Mouse (Mus musculus): Measurements from ENCODE around the gene Ppp1r35. TPM values are rescaled to one million over a fixed set of nuclear protein-coding genes. Genes with fewer than 3 reads are reported as not detected.
"Not testable (repeated sequence)": the region's sequence is repeated elsewhere in the genome, so short reads cannot be mapped to it uniquely, and the experiment has no call there.

Ppp1r35 gene
- polyA plus RNA-seq, 1 experiment from 2014 or later = 59.7 TPM

DNA sequence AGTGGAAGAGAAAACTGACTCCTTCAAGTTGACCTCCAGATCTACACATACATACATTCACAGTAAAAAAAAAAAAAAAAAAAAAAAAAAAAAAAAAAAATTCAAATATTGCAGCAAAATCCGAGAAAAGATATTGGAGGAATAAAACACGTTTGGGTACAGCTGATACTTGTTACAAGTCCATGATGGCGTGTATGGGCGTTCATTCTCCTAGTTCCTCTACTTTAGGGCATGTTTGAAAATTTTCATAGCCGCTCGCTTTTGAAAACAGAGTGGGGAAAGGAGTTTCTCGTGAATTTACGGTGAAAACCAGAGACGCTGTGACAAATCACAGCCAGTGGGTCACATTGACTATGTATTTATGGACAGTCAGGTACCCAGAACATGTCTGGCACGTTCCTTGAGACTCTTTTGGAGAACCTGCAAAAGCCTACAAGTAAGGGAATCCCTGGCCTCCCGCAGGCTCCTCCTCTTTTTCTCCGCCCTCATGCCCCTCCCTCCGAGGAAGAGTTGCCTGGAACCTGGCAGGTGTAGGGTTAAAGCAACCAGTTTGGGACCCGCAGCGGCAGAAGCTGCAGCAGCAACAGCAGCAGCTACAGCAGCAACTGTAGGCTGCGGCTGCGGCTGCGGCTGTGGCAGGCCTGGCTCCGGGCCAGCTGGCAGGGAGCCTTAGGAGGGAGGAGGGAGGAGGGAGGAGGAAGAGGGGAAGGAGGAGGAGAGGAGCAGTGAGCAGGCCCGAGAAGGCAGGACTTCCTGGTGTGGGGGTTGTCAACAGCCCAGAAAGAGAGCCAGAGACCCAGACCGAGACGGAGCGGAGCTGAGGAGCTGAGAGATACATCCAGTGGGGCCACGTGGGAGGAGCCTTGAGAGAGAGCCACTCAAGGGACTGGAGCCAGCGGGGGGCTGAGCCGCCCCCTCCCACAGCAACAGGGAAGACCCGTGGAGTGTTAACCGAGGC, 33.2 kb upstream of the Ppp1r35 start, which contains the start of gene Tsc22d4:
Gene Tsc22d4, plus strand, starts transcription at position 517 of the 958 bp plus-strand sequence.
- Histone ChIP-seq H3K27ac (peak within 1 kb of the TSS; percentile 96), H3K4me3 (peak within 1 kb of the TSS; percentile 69), H3K4me1 (peaks cover 41% of the 10 kb centered on the region), H3K9me3 (replicated peaks) (no peaks in the 10 kb centered on the region), H3K4me2 (replicated peaks) (peak within 1 kb of the TSS; percentile 97), H3K9ac (peak within 1 kb of the TSS; percentile 87), H3K36me3 (no peaks in the 10 kb centered on the region), H3K27me3 (no peaks in the 10 kb centered on the region)
- ATAC-seq (ENCODE audit: low FRiP score) = peak; percentile 84
- 5% methylated on average over 28 of the region's 28 CpGs for WGBS

GRCm38 (mm10) chr5:137746282-137746850, 32.3 kb upstream of the Ppp1r35 start:
- Histone ChIP-seq H3K4me1 (peaks cover 40% of the 10 kb centered on the region), H3K9me3 (replicated peaks) (no peaks in the 10 kb centered on the region), H3K4me3 (peak overlapping the region; percentile 69), H3K36me3 (peaks cover 8% of the 10 kb centered on the region), H3K9ac (peak overlapping the region; percentile 87), H3K4me2 (replicated peaks) (peak overlapping the region; percentile 97), H3K27me3 (no peaks in the 10 kb centered on the region), H3K27ac (peak overlapping the region; percentile 96)
- 0% methylated on average over 18 of the region's 20 CpGs for WGBS
- ATAC-seq (ENCODE audit: low FRiP score) = peak; percentile 26

- peak overlapping the region; percentile 87 for H3K9ac ChIP-seq
- H3K4me2 ChIP-seq (replicated peaks) = peak overlapping the region; percentile 97
- peak overlapping the region; percentile 69 for H3K4me3 ChIP-seq
- peak overlapping the region; percentile 96 for H3K27ac ChIP-seq
- peaks cover 34% of the 10 kb centered on the region for H3K4me1 ChIP-seq
- WGBS = 1% methylated on average over 16 of the region's 16 CpGs
- no peak for ATAC-seq (ENCODE audit: low FRiP score)
- no peaks in the 10 kb centered on the region for H3K9me3 ChIP-seq (replicated peaks)
- H3K36me3 ChIP-seq = peaks cover 13% of the 10 kb centered on the region
- H3K27me3 ChIP-seq = no peaks in the 10 kb centered on the region
Measured at GRCm38 (mm10) chr5:137746851-137747325, 31.8 kb upstream of the Ppp1r35 start.

- Histone ChIP-seq H3K36me3 (peaks cover 19% of the 10 kb centered on the region), H3K4me1 (peaks cover 33% of the 10 kb centered on the region), H3K27ac (peak overlapping the region; percentile 96), H3K4me2 (replicated peaks) (peak overlapping the region; percentile 97), H3K9me3 (replicated peaks) (no peaks in the 10 kb centered on the region), H3K9ac (peak overlapping the region; percentile 87), H3K27me3 (no peaks in the 10 kb centered on the region), H3K4me3 (peak overlapping the region; percentile 69)
- 0 out of 2 replicates have a peak, but pooled peaks have one; percentile 4 for ATAC-seq (ENCODE audit: low FRiP score)
- WGBS = 6% methylated on average over 26 of the region's 26 CpGs
Measured at GRCm38 (mm10) chr5:137747326-137747961, 31.2 kb upstream of the Ppp1r35 start.

DNA sequence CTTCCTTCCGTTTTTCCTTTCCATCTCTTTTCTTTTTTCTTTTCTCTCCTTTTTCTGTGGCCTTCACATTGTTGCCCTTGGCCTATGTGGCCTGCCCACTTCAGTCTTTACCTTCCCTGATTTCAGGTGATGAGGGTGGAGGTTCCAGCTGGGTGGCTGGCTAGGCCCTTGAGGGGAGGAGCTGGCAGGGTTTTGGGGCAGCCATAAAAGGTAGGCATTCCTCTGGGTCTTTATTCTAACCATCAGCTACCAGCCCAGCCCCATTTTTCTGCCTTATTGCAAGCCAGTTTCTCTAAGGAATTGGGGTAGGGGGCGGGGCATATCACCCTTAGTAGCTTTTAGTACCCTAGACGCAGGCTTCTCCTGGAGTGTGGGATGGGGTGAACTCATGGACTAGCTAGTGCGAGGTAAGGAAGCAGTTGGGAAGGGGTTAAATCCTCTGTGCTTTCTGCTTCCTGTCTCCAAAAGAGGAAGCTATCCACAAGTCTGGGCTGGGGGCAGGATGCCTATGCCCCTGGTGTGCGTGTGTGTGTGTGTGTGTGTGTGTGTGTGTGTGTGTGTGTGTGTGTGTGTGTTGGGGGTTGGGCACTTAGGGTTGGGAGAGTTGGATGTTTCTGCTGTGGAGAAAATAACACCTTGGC, 30.4 kb upstream of the Ppp1r35 start:
- no peaks in the 10 kb centered on the region for H3K9me3 ChIP-seq (replicated peaks)
- peaks cover 33% of the 10 kb centered on the region for H3K4me1 ChIP-seq
- peak overlapping the region; percentile 87 for H3K9ac ChIP-seq
- peak overlapping the region; percentile 8; the same call in 1 of the 2 replicates for H3K27ac ChIP-seq
- H3K4me3 ChIP-seq = peak overlapping the region; percentile 69
- ATAC-seq (ENCODE audit: low FRiP score) = no peak
- WGBS = 55% methylated on average over 5 of the region's 5 CpGs
- peak overlapping the region; percentile 97 for H3K4me2 ChIP-seq (replicated peaks)
- peaks cover 24% of the 10 kb centered on the region for H3K36me3 ChIP-seq
- no peaks in the 10 kb centered on the region for H3K27me3 ChIP-seq

DNA sequence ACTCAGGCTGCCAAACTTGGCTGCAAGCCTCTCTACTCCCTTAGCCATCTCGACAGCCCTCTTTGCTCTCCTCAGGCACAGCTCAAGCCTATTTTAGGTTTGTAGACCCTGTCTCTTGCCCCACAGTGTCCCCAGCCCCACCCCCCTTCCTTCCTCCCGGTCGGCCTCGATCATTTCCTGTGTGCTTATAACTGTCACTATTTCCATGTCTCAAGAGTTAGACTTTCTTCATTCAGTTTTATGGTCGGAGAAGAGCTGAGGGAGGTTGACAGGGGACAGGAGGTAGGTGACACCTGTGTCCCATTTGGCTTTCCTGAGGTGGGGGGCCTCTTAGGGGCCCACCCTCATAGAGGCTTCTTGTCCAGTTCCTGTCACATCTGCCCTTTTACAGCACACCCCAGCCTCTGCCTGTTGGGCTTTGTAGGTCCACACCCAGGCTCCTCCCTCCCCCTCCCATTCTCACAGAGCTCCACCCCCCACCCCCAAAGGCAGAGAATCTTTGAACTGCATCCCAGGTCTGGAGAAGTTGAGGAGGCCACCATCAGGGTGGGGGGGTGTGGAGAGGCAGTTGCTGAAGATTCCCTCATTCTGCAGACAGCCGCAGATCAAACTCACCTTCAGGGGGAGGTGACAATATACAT, 29.3 kb upstream of the Ppp1r35 start:
- Histone ChIP-seq H3K9ac (no peak overlapping the region), H3K9me3 (replicated peaks) (no peaks in the 10 kb centered on the region), H3K27ac (no peak overlapping the region), H3K36me3 (peaks cover 33% of the 10 kb centered on the region), H3K4me3 (no peak overlapping the region), H3K27me3 (no peaks in the 10 kb centered on the region), H3K4me1 (peaks cover 33% of the 10 kb centered on the region), H3K4me2 (replicated peaks) (no peak overlapping the region)
- ATAC-seq (ENCODE audit: low FRiP score) = no peak
- 78% methylated on average over 6 of the region's 6 CpGs for WGBS

DNA sequence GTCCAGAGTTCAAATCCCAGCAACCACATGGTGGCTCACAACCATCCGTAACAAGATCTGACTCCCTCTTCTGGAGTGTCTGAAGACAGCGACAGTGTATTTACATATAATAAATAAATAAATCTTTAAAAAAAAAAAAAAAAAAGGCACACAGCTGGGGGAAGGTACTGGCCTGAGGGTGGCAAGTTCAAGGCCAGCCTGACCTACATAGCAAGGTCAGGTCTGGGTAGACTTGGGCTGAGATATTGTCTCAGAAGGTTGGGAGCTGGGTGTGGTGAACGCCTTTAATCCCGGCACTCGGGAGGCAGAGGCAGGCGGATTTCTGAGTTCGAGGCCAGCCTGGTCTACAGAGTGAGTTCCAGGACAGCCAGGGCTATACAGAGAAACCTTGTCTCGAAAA, 28.4 kb upstream of the Ppp1r35 start:
- H3K4me3 ChIP-seq; ATAC-seq (ENCODE audit: low FRiP score); H3K9me3 ChIP-seq (replicated peaks); H3K9ac ChIP-seq; H3K4me2 ChIP-seq (replicated peaks); H3K27me3 ChIP-seq; H3K27ac ChIP-seq: not testable (repeated sequence)
- WGBS = 92% methylated on average over 6 of the region's 8 CpGs
- peaks cover 33% of the 10 kb centered on the region for H3K4me1 ChIP-seq
- peaks cover 33% of the 10 kb centered on the region for H3K36me3 ChIP-seq

GRCm38 (mm10) chr5:137751221-137751887, 27.3 kb upstream of the Ppp1r35 start:
- H3K27ac ChIP-seq = no peak overlapping the region
- H3K9ac ChIP-seq = no peak overlapping the region
- peaks cover 39% of the 10 kb centered on the region for H3K36me3 ChIP-seq
- H3K4me2 ChIP-seq (replicated peaks) = no peak overlapping the region
- peaks cover 30% of the 10 kb centered on the region for H3K4me1 ChIP-seq
- no peaks in the 10 kb centered on the region for H3K27me3 ChIP-seq
- no peaks in the 10 kb centered on the region for H3K9me3 ChIP-seq (replicated peaks)
- WGBS = 91% methylated on average over 13 of the region's 13 CpGs
- H3K4me3 ChIP-seq = no peak overlapping the region
- ATAC-seq (ENCODE audit: low FRiP score) = no peak

DNA sequence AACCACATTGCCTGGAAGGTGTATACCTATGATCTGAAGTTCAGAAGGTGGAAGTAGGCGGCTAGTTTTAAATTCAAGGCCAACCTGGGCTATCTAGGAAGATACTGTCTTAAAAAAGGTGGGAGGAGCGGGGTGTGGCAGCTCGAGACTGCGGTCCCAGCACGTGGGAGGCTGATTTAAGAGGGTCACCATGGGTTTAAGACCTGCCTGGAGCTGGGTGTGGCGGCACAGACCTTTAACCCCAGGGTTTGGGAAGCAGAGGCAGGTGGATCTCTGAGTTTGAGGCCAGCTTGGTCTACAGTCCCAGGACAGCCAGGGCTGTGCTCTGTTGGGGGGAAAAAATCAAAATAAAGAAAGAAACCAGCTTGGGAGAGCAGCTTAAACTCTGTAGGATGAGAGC, 26.7 kb upstream of the Ppp1r35 start:
- H3K4me2 ChIP-seq (replicated peaks) = no peak overlapping the region
- H3K9ac ChIP-seq = no peak overlapping the region
- H3K36me3 ChIP-seq = peaks cover 39% of the 10 kb centered on the region
- H3K4me1 ChIP-seq = peaks cover 26% of the 10 kb centered on the region
- ATAC-seq (ENCODE audit: low FRiP score) = no peak
- no peak overlapping the region for H3K4me3 ChIP-seq
- H3K27ac ChIP-seq = no peak overlapping the region
- no peaks in the 10 kb centered on the region for H3K9me3 ChIP-seq (replicated peaks)
- H3K27me3 ChIP-seq = no peaks in the 10 kb centered on the region
- WGBS = 88% methylated on average over 6 of the region's 6 CpGs

DNA sequence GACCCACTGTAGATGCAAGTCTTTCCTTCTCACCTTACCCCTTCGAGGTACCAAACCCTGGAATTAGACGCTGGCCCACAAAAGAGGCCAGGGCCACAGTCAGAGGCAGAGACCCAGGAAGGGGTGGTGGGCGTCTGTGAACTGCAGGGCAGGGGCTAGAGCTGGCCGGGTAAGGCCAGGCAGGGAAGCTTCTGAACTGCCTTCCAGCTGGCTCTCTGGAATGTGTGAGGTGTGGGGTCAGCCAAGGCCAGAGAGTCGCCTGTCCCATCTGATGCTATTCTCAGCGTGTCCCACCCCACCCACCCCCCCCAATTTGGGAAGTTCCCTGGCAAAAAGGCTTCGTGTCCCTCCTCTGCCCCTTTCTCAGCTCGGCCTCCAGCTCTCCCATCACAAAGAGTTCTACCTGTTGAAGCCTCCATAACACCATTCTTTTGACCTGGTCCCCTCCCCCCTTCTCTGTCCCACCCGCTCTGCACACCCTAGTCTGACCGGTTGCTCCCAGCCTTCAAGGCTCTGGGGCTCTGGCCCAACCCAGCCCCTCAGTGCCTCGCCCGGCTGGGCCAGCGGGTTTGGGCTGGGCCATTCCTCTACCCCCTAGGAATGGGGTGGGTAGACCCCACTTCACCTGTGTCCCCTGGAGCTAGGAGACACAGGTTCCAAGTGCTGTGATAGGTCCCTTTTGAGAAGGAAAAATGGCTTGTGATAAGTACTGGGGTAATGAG, 25.4 kb upstream of the Ppp1r35 start:
- Histone ChIP-seq H3K36me3 (peaks cover 44% of the 10 kb centered on the region), H3K9me3 (replicated peaks) (no peaks in the 10 kb centered on the region), H3K27me3 (no peaks in the 10 kb centered on the region), H3K4me1 (peaks cover 13% of the 10 kb centered on the region), H3K9ac (no peak overlapping the region), H3K4me3 (no peak overlapping the region), H3K27ac (no peak overlapping the region), H3K4me2 (replicated peaks) (no peak overlapping the region)
- 86% methylated on average over 13 of the region's 13 CpGs for WGBS
- ATAC-seq (ENCODE audit: low FRiP score) = no peak

Data from hindbrain, embryonic 12.5 days (tissue).